Mouse (Mus musculus) neutrophil, adult 65 days (primary cell): Measurements from ENCODE around the gene Lipf. TPM values are rescaled to one million over a fixed set of nuclear protein-coding genes. Genes with fewer than 3 reads are reported as not detected.

ENCODE experiments used
- total RNA-seq: library from RNA; stranded (reverse); gene quantifications from 2 replicates; pipeline ENCODE4 v1.2.4, GENCODE M21; 2023

The Lipf gene
- total RNA-seq, result not detected in 2 replicates

DNA sequence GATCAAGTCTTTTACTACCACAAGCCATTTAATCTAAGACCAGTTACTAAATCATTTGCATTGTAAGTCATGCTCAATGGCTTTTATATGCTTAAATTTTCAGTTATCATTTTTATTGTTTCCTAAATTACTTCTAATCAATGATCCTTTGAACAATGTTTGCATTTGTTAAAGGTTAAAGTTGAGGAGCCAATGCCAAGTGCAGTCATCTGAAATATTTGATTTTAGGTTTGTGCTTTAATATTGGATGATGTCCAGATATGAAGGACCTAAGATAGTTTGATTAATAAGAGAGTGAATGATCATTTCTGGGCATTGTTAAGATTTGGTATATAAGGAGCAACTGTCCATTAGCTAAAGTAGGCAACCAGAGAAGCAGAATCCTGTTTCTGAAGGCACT, at the start of gene Lipf:
TSS of gene Lipf (plus strand) at position 301 of the 400 bp plus-strand sequence.

DNA sequence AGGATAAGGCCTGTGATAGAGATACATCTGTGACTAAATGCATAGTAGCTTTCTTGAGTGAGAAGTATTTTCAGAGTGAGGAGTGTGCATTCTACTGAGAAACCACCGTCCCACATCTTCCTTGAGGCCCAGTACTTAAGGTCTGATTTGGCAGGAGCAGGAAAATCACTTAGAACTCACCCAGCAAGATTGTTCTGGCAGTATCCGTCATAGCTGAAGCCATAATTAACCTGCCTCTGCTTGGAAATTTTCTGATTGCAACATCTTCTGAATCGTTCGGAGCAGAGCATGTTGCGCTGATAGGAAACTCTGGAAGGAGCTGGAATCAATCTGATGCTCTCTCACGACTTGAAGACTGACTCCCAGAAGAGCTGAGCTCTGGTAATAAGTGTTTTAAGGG, 47.0 kb downstream of the Lipf start, which contains the start of gene Lipk:
TSS of gene Lipk (plus strand) at position 289 of the 400 bp plus-strand sequence.

Other genes with a start within 250 kb of the Lipf start
- gene Lipo2, start 209.8 kb upstream of the Lipf start, total RNA-seq, result not detected in 2 replicates
- 1.1 and 2.0 TPM in 2 replicates for gene Lipo3, start 199.2 kb upstream of the Lipf start, total RNA-seq
- not detected in 2 replicates for gene Lipo1, start 173.7 kb upstream of the Lipf start, total RNA-seq
- gene Lipk, start 47.1 kb downstream of the Lipf start, total RNA-seq, result not detected in 2 replicates
- gene Lipn, start 106.2 kb downstream of the Lipf start, total RNA-seq, result not detected in 2 replicates
- not detected in 2 replicates for gene Lipm, start 139.7 kb downstream of the Lipf start, total RNA-seq
- gene Ankrd22, start 204.9 kb downstream of the Lipf start, total RNA-seq, result 57.6 and 61.7 TPM in 2 replicates
- gene Stambpl1, start 231.0 kb downstream of the Lipf start, total RNA-seq, result 20.0 and 20.9 TPM in 2 replicates